8 mouse cellular contexts compared by ENCODE assay signal in the genomic region with DNA sequence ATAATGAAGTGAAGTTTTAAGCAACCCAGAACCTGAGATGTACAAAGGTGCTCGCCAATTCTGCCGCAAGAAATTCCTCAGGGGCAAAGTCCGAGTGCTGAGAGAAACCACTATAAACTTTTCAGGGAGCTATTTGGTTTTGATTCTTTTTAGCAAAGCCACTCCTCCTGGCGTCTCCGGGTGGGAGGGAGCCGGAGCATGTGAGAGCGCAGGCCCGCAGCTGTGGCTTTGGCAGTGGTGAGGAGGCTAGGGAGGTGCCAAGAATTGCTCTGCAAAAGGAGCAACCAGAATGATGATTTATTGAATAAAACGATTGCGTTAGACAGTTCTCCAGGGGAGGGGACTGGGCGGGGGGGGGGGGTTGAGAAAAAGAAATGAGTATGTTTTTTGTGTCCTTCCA.
DNase-seq lines count a peak whose midpoint lies in the region; ATAC-seq lines count a peak whose summit lies in the region.

No protein-coding gene starts in this region.

- no peak overlapping the region for H3K4me3 ChIP-seq in neural tube, embryonic 11.5 days (ENCODE audit: low read depth, low read length)
- 0 out of 2 replicates have a peak overlapping the region, but pooled peaks have one; percentile 0 for H3K4me3 ChIP-seq in embryonic facial prominence, embryonic 14.5 days (ENCODE audit: low read depth, low read length)
- H3K4me3 ChIP-seq in heart, embryonic 15.5 days: no peak overlapping the region
- H3K4me3 ChIP-seq in kidney, embryonic 16.5 days (ENCODE audit: low read length): no peak overlapping the region
- no peak overlapping the region for H3K4me3 ChIP-seq in lung, embryonic 15.5 days

- no peaks in the 10 kb centered on the region for H3K27me3 ChIP-seq in neural tube, embryonic 11.5 days (ENCODE audit: control insufficient read depth, insufficient read depth, low read length)
- H3K27me3 ChIP-seq in embryonic facial prominence, embryonic 14.5 days (replicated peaks; ENCODE audit: control insufficient read depth, insufficient read depth, low read length): no peaks in the 10 kb centered on the region
- no peaks in the 10 kb centered on the region for H3K27me3 ChIP-seq in heart, embryonic 15.5 days
- H3K27me3 ChIP-seq in kidney, embryonic 16.5 days (ENCODE audit: insufficient read depth, low read length): no peaks in the 10 kb centered on the region
- H3K27me3 ChIP-seq in lung, embryonic 15.5 days: no peaks in the 10 kb centered on the region

- H3K9ac ChIP-seq in neural tube, embryonic 11.5 days (ENCODE audit: low read length): no peak overlapping the region
- H3K9ac ChIP-seq in embryonic facial prominence, embryonic 14.5 days (ENCODE audit: low read depth, low read length): no peak overlapping the region
- H3K9ac ChIP-seq in heart, embryonic 15.5 days: no peak overlapping the region
- H3K9ac ChIP-seq in kidney, embryonic 16.5 days (replicated peaks; ENCODE audit: low read length): no peak overlapping the region
- H3K9ac ChIP-seq in lung, embryonic 15.5 days: no peak overlapping the region

- ATAC-seq in neural tube, embryonic 11.5 days (ENCODE audit: insufficient read depth, low FRiP score, low TSS enrichment): no peak
- ATAC-seq in embryonic facial prominence, embryonic 14.5 days (ENCODE audit: low read depth): peak; percentile 83
- peak; percentile 50; the same call in 1 of the 2 replicates for ATAC-seq in heart, embryonic 15.5 days (replicated peaks; ENCODE audit: insufficient number of reproducible peaks, insufficient read depth, low FRiP score, low read depth)
- peak; percentile 61; the same call in 1 of the 2 replicates for ATAC-seq in kidney, embryonic 16.5 days (ENCODE audit: low FRiP score, low TSS enrichment)
- ATAC-seq in lung, embryonic 15.5 days (ENCODE audit: borderline replicate concordance, extremely low read depth, low FRiP score, low TSS enrichment): peak; percentile 88

- no peak overlapping the region for H3K4me2 ChIP-seq in neural tube, embryonic 11.5 days (ENCODE audit: low read depth)
- H3K4me2 ChIP-seq in embryonic facial prominence, embryonic 14.5 days (ENCODE audit: low read depth, low read length): peak overlapping the region; percentile 27
- H3K4me2 ChIP-seq in heart, embryonic 15.5 days: no peak overlapping the region
- peak overlapping the region; percentile 27 for H3K4me2 ChIP-seq in kidney, embryonic 16.5 days (replicated peaks; ENCODE audit: low read depth, low read length)
- H3K4me2 ChIP-seq in lung, embryonic 15.5 days: peak overlapping the region; percentile 43

- H3K9me3 ChIP-seq in neural tube, embryonic 11.5 days (ENCODE audit: control insufficient read depth, low read length): no peaks in the 10 kb centered on the region
- no peaks in the 10 kb centered on the region for H3K9me3 ChIP-seq in embryonic facial prominence, embryonic 14.5 days (ENCODE audit: control insufficient read depth, low read length)
- H3K9me3 ChIP-seq in heart, embryonic 15.5 days (replicated peaks): no peaks in the 10 kb centered on the region
- H3K9me3 ChIP-seq in kidney, embryonic 16.5 days (ENCODE audit: low read length): no peaks in the 10 kb centered on the region
- H3K9me3 ChIP-seq in lung, embryonic 15.5 days: no peaks in the 10 kb centered on the region

- H3K4me1 ChIP-seq in neural tube, embryonic 11.5 days (ENCODE audit: control insufficient read depth, insufficient read depth, low read length): peaks cover 11% of the 10 kb centered on the region
- H3K4me1 ChIP-seq in embryonic facial prominence, embryonic 14.5 days (ENCODE audit: control insufficient read depth, insufficient read depth, low read length): peaks cover 16% of the 10 kb centered on the region
- no peaks in the 10 kb centered on the region for H3K4me1 ChIP-seq in heart, embryonic 15.5 days (replicated peaks)
- H3K4me1 ChIP-seq in kidney, embryonic 16.5 days (ENCODE audit: insufficient read depth, low read length): peaks cover 16% of the 10 kb centered on the region
- 0 out of 2 replicates have a peak, but pooled peaks cover 4% of the 10 kb centered on the region for H3K4me1 ChIP-seq in lung, embryonic 15.5 days

- 31% methylated on average over 11 of the region's 11 CpGs for WGBS in neural tube, embryonic 11.5 days
- 10% methylated on average over 10 of the region's 11 CpGs for WGBS in embryonic facial prominence, embryonic 14.5 days
- 39% methylated on average over 11 of the region's 11 CpGs for WGBS in heart, embryonic 15.5 days
- WGBS in kidney, embryonic 16.5 days: 24% methylated on average over 11 of the region's 11 CpGs
- WGBS in lung, embryonic 15.5 days: 20% methylated on average over 11 of the region's 11 CpGs

- H3K27ac ChIP-seq in neural tube, embryonic 11.5 days (ENCODE audit: low read depth, low read length): no peak overlapping the region
- H3K27ac ChIP-seq in embryonic facial prominence, embryonic 14.5 days (replicated peaks; ENCODE audit: low read depth, low read length): 0 out of 2 replicates have a peak overlapping the region, but pooled peaks have one; percentile 36
- no peak overlapping the region for H3K27ac ChIP-seq in heart, embryonic 15.5 days
- H3K27ac ChIP-seq in kidney, embryonic 16.5 days (ENCODE audit: low read length): no peak overlapping the region
- 0 out of 2 replicates have a peak overlapping the region, but pooled peaks have one; percentile 25 for H3K27ac ChIP-seq in lung, embryonic 15.5 days

- peak; percentile 21 for DNase-seq in neural tube, embryonic 11.5 days (ENCODE audit: low spot score)
- DNase-seq in neural tube, embryonic 10.5 days (ENCODE audit: extremely low spot score, low spot score): no peak
- DNase-seq in embryonic facial prominence, embryonic 14.5 days (ENCODE audit: low spot score): peak; percentile 95
- DNase-seq in right cerebral cortex, adult 2 months (ENCODE audit: low spot score in 2 of 2): peak; percentile 53 to 58
- DNase-seq in retina, embryonic 14.5 days (ENCODE audit: low spot score): no peak

- H3K36me3 ChIP-seq in neural tube, embryonic 11.5 days (ENCODE audit: control insufficient read depth, insufficient read depth, low read length): no peaks in the 10 kb centered on the region
- no peaks in the 10 kb centered on the region for H3K36me3 ChIP-seq in embryonic facial prominence, embryonic 14.5 days (ENCODE audit: control insufficient read depth, insufficient read depth, low read length)
- H3K36me3 ChIP-seq in heart, embryonic 15.5 days: no peaks in the 10 kb centered on the region
- no peaks in the 10 kb centered on the region for H3K36me3 ChIP-seq in kidney, embryonic 16.5 days (ENCODE audit: insufficient read depth, low read length)
- no peaks in the 10 kb centered on the region for H3K36me3 ChIP-seq in lung, embryonic 15.5 days

Comparison
In these comparisons a context has a peak if more than half of its experiments do, and no peak if none do; other contexts are left out.
1. DNase-seq: peak in neural tube, embryonic 11.5 days (single experiment), embryonic facial prominence, embryonic 14.5 days (single experiment) and right cerebral cortex, adult 2 months (2 of 2); none in neural tube, embryonic 10.5 days (single experiment) and retina, embryonic 14.5 days (single experiment).
2. H3K27ac ChIP-seq: peak in embryonic facial prominence, embryonic 14.5 days (single experiment) and lung, embryonic 15.5 days (single experiment); none in neural tube, embryonic 11.5 days (single experiment), heart, embryonic 15.5 days (single experiment) and kidney, embryonic 16.5 days (single experiment).
3. H3K4me2 ChIP-seq: peak in embryonic facial prominence, embryonic 14.5 days (single experiment), kidney, embryonic 16.5 days (single experiment) and lung, embryonic 15.5 days (single experiment); none in neural tube, embryonic 11.5 days (single experiment) and heart, embryonic 15.5 days (single experiment).